Mouse (Mus musculus) forebrain, embryonic 12.5 days (tissue): Measurements from ENCODE around the gene Slc16a10. TPM values are rescaled to one million over a fixed set of nuclear protein-coding genes. Genes with fewer than 3 reads are reported as not detected.

ENCODE experiments used
- ATAC-seq: fragments of 200-750 bp; cut with Nextera tagmentation; 2 replicates; pipeline ENCODE4 v1.8.0; 2017; ENCODE audit warnings: moderate TSS enrichment; ENCODE audit not compliant: low FRiP score
- H3K27ac ChIP-seq: fragments of 300-500 bp; sonication (generic); 2 replicates; pipeline ENCODE4 v1.5.1; 2016; ENCODE audit warnings: mild to moderate bottlenecking
- H3K27me3 ChIP-seq: fragments of 300-500 bp; sonication (generic); 2 replicates; pipeline ENCODE4 v1.6.1; 2016; ENCODE audit warnings: mild to moderate bottlenecking
- H3K36me3 ChIP-seq: fragments of 300-500 bp; sonication (generic); replicated peaks from 2 replicates; pipeline ENCODE4 v1.6.1; 2016; ENCODE audit warnings: mild to moderate bottlenecking
- H3K4me1 ChIP-seq: fragments of 300-500 bp; sonication (generic); 2 replicates; pipeline ENCODE4 v1.6.1; 2016
- H3K4me2 ChIP-seq: fragments of 300-500 bp; sonication (generic); 2 replicates; pipeline ENCODE4 v1.6.1; 2016; ENCODE audit warnings: mild to moderate bottlenecking, moderate library complexity
- H3K4me3 ChIP-seq: fragments of 300-500 bp; sonication (generic); replicated peaks from 2 replicates; pipeline ENCODE4 v1.5.1; 2016; ENCODE audit warnings: mild to moderate bottlenecking
- H3K9ac ChIP-seq: fragments of 300-500 bp; sonication (generic); 2 replicates; pipeline ENCODE4 v1.6.1; 2016; ENCODE audit warnings: mild to moderate bottlenecking
- H3K9me3 ChIP-seq: fragments of 300-500 bp; sonication (generic); 2 replicates; pipeline ENCODE4 v1.6.1; 2016
- WGBS: fragments of 180-500 bp; shearing (Covaris S2); methylation state at CpG from one replicate; pipeline ENCODE4 v1.1.7; 2016; 5-methylcytosine and 5-hydroxymethylcytosine counted together
- polyA plus RNA-seq: library from polyadenylated mRNA; unstranded; fragments of >200 nt; fragmentation: Nextera tagmentation; extraction: Ambion mirVana; gene quantifications from 2 replicates; pipeline ENCODE4 v1.2.1, GENCODE M21; 2016

Slc16a10 gene
- polyA plus RNA-seq, 1 experiment from 2014 or later: 8.7 TPM

DNA sequence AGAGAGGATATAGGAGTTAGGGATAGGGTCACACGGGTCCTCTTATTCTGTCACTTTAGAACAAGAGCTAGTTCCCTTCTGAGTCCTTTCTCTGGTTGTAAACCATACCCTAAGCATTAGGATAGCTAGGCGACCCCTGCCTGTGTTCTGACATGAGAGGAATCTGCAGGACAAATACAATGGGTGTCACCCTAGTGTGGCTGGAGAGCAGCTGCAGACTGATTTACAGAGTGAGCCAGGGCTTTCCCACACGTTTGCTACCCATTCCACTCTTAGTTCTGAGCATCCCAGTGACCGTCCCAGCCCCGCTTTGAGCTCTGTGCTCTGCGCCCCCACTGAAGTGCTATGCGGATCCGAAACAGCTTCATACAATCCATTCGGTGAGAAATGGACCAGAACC is 71.4 kb downstream of the Slc16a10 start:
- no peaks in the 10 kb centered on the region for H3K27me3 ChIP-seq
- H3K36me3 ChIP-seq: no peaks in the 10 kb centered on the region
- ATAC-seq: no peak
- H3K9ac ChIP-seq: no peak overlapping the region
- H3K4me1 ChIP-seq: no peaks in the 10 kb centered on the region
- H3K27ac ChIP-seq: no peak overlapping the region
- H3K4me2 ChIP-seq: no peak overlapping the region
- no peaks in the 10 kb centered on the region for H3K9me3 ChIP-seq
- H3K4me3 ChIP-seq: no peak overlapping the region
- 75% methylated on average over 9 of the region's 9 CpGs for WGBS

DNA sequence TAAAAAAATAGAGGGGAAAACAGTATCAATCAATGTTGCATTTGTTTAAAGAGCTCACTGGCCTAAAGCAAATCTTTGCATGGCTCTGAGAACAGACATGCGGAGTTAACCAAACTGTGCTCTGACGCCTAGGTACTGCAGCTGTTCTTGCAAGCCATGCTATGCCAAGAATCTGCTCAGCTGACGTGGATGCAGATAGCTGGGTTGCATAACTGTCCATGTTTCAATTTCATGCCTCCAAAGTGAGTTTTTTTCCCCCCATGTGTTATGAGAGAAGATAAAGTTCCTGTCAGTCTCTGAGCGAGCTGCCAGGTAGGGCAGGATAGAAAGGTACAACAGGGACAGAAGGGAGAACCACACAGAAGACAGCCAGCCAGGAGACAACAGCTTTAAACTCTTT is 72.8 kb downstream of the Slc16a10 start:
- H3K4me1 ChIP-seq: peaks cover 4% of the 10 kb centered on the region; the same call in 1 of the 2 replicates
- H3K4me3 ChIP-seq: no peak overlapping the region
- H3K9me3 ChIP-seq: no peaks in the 10 kb centered on the region
- ATAC-seq: no peak
- H3K9ac ChIP-seq: no peak overlapping the region
- WGBS: 65% methylated on average over 4 of the region's 4 CpGs
- H3K27ac ChIP-seq: no peak overlapping the region
- H3K27me3 ChIP-seq: no peaks in the 10 kb centered on the region
- H3K4me2 ChIP-seq: no peak overlapping the region
- no peaks in the 10 kb centered on the region for H3K36me3 ChIP-seq

DNA sequence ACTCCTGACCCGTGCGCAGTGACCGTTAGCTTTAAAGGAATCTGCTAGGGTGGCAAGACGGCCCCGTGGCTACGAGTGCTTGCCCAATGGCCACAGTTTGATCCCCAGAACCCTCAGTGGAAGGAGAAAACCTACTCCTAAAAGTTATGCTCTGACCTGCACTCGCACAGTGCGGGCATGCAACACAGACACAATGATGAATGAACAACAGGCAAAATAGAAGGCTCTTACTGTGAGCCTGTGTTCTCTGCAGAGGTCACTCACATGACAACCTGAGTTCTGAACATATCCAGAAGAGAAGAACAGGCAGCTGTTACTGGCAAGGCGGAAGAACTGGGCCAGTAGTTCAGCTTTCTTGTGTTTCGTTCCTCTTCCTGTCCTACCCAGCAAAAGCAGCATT is 73.5 kb downstream of the Slc16a10 start:
- ATAC-seq: no peak
- Histone ChIP-seq H3K4me2 (no peak overlapping the region), H3K4me1 (peaks cover 4% of the 10 kb centered on the region; the same call in 1 of the 2 replicates), H3K9me3 (no peaks in the 10 kb centered on the region), H3K27ac (no peak overlapping the region), H3K4me3 (no peak overlapping the region), H3K9ac (no peak overlapping the region), H3K36me3 (no peaks in the 10 kb centered on the region), H3K27me3 (no peaks in the 10 kb centered on the region)
- 85% methylated on average over 10 of the region's 10 CpGs for WGBS

DNA sequence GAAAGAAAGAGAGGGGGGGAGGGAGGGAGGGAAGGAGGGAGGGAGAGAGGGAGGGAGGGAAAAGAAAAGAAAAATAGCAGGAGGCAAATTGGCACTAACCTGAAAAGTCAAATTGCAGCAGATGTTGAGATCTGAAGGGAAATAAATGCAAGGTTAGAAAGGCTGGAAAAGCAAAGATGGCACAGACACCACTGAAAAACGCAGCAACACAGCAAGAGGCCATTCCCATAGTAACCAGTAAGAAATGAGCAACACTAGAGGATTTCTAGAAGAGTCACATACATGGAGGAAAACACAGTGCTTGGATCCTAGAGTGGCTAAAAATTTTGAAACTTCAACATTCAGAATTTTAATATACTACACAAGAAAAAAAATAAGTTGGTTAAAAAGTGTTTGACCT is 74.5 kb downstream of the Slc16a10 start:
- Histone ChIP-seq H3K36me3 (no peaks in the 10 kb centered on the region), H3K27ac (no peak overlapping the region), H3K9ac (no peak overlapping the region), H3K4me2 (no peak overlapping the region), H3K4me3 (no peak overlapping the region), H3K27me3 (no peaks in the 10 kb centered on the region), H3K4me1 (peaks cover 4% of the 10 kb centered on the region; the same call in 1 of the 2 replicates), H3K9me3 (no peaks in the 10 kb centered on the region)
- 7% methylated on average over 1 of the region's 1 CpGs for WGBS
- no peak for ATAC-seq

DNA sequence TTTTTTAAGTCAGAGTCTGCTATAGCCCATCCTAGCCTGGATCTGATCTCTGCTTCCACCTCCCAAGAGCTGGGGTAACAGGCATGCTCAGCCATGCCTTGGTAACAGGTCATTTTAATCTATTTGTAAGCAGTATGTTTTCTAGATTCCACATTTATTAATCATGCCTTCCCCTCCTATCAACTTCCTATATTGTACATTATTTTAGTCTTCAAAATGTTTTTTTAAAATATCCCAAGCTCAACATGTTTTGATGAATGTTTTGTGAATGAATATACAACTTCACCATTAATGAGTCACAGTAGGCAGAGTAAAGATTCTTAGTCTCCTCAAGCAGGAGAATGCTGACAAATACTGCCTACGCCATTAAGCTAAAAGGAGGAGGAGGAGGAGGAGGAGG is 75.0 kb downstream of the Slc16a10 start:
- H3K36me3 ChIP-seq: no peaks in the 10 kb centered on the region
- H3K27me3 ChIP-seq: no peaks in the 10 kb centered on the region
- WGBS: 33% methylated on average over 1 of the region's 1 CpGs
- H3K27ac ChIP-seq: no peak overlapping the region
- H3K4me2 ChIP-seq: no peak overlapping the region
- no peaks in the 10 kb centered on the region for H3K9me3 ChIP-seq
- no peak overlapping the region for H3K4me3 ChIP-seq
- peaks cover 4% of the 10 kb centered on the region; the same call in 1 of the 2 replicates for H3K4me1 ChIP-seq
- no peak overlapping the region for H3K9ac ChIP-seq
- no peak for ATAC-seq

DNA sequence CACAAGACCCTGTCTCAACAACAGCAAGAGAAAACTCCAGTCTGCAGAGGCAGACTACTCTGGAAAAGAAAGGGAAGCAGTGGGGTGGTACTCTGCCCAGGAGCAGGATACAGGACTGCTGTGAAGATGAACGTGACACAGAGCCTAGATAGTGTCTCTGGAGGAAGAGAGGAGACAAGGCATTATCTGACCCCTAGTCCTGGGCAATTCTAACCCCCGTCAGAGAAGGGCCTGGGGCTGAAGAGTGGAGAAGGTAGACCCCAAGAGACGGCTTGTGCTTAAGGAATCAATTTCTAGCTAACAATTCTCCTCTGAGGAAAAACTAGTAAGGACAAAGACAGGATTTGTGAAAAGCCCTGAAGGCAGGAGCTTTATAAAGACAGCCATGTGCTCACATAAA is 76.7 kb downstream of the Slc16a10 start:
- 0 out of 2 replicates have a peak, but pooled peaks have one; percentile 3 for ATAC-seq
- Histone ChIP-seq H3K9ac (no peak overlapping the region), H3K4me2 (no peak overlapping the region), H3K4me3 (no peak overlapping the region), H3K9me3 (no peaks in the 10 kb centered on the region), H3K36me3 (no peaks in the 10 kb centered on the region), H3K27me3 (no peaks in the 10 kb centered on the region), H3K27ac (no peak overlapping the region), H3K4me1 (peaks cover 4% of the 10 kb centered on the region; the same call in 1 of the 2 replicates)
- WGBS: 18% methylated on average over 3 of the region's 3 CpGs

DNA sequence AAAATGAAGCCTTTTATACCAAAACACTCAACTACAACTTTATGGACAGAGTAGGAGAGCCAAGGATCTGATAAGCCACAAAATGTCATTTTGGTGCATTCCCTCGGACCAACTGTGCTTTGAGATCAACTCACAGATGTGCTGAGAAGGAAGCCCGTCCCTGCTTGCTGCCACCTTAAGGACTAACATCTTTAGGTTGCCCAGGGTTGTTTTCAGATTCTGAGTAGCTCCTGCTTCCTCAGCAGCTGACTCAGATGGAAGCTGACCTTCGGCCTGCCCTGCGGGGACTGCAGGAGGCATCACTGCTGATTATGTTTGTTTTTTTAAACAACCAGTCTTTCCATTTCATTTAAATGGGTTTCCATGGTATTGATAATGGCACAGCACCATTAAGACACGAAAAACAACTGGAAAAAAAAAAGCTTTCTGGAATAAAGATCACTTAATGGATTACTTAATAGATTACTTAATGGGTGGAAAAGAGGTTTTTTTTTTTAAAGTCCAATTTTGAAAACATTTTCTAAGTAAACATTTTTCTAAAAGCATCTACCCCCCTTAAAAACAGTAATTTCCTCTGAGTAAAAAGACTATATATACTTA is 78.7 kb downstream of the Slc16a10 start:
- no peak overlapping the region for H3K27ac ChIP-seq
- ATAC-seq: no peak
- H3K36me3 ChIP-seq: no peaks in the 10 kb centered on the region
- no peak overlapping the region for H3K4me2 ChIP-seq
- H3K27me3 ChIP-seq: no peaks in the 10 kb centered on the region
- WGBS: 39% methylated on average over 5 of the region's 5 CpGs
- H3K4me1 ChIP-seq: peaks cover 9% of the 10 kb centered on the region; the same call in 1 of the 2 replicates
- no peaks in the 10 kb centered on the region for H3K9me3 ChIP-seq
- no peak overlapping the region for H3K9ac ChIP-seq
- no peak overlapping the region for H3K4me3 ChIP-seq

DNA sequence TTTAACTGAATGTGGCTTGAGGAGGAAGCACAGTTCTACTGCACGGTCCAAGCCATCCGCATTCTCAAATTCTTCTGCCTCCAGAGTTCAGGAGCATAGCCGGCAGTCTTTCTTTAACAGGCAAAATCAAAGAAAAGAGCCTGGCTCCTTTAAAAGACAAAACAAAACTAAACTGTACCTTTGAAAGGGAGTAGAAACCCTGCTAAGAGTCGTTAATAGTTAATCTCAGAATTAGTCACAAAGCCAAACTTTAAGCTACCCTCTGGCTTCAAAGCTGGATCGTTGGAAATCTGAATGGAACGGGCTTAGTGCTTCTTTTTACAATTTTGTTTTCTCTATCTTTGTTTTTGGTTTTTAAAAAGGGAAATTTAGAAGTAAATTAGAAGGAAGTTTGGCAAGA is 79.2 kb downstream of the Slc16a10 start:
- no peak overlapping the region for H3K9ac ChIP-seq
- H3K4me2 ChIP-seq: no peak overlapping the region
- no peak overlapping the region for H3K4me3 ChIP-seq
- 27% methylated on average over 6 of the region's 6 CpGs for WGBS
- H3K27me3 ChIP-seq: no peaks in the 10 kb centered on the region
- H3K27ac ChIP-seq: no peak overlapping the region
- peaks cover 9% of the 10 kb centered on the region; the same call in 1 of the 2 replicates for H3K4me1 ChIP-seq
- no peak for ATAC-seq
- no peaks in the 10 kb centered on the region for H3K9me3 ChIP-seq
- H3K36me3 ChIP-seq: no peaks in the 10 kb centered on the region

DNA sequence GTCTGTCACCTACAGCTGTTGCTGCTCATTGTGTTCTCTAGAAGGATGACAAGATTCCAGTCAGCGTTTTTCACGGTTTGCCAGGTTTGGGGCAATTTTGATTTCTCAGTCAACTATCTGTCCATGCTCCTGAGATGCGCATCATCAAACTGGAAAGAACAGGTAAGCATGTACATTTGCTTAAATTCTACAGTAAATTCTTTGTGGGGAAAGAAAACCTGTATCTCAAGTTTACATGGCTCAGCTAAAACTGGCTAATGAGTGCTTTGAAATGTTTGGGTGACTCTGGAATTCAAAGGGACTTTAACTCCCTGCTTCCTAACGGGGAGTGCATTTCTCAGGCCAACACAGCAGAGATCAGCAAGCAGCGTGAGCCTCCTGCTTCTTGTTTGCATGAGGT is 80.1 kb downstream of the Slc16a10 start:
- H3K36me3 ChIP-seq: no peaks in the 10 kb centered on the region
- no peak for ATAC-seq
- H3K4me1 ChIP-seq: peaks cover 9% of the 10 kb centered on the region; the same call in 1 of the 2 replicates
- H3K9me3 ChIP-seq: no peaks in the 10 kb centered on the region
- no peaks in the 10 kb centered on the region for H3K27me3 ChIP-seq
- H3K4me2 ChIP-seq: no peak overlapping the region
- WGBS: 77% methylated on average over 5 of the region's 5 CpGs
- H3K27ac ChIP-seq: no peak overlapping the region
- no peak overlapping the region for H3K9ac ChIP-seq
- H3K4me3 ChIP-seq: no peak overlapping the region

DNA sequence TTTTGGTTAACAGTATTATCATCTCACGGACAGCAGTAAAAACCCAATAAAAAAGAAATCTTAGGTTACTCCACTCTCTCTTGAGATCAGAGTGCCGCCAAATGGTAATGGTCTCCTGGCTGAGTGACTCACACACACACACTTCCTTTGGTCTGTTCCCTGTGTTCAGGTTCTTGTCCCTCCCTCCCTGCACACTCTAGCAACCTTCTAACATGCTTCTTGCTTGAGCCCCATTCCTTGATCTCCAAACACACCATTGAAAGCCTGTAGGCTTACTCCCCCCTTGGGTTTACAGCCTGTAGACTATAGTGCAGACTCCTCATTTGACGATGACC is 83.3 kb downstream of the Slc16a10 start:
- no peaks in the 10 kb centered on the region for H3K27me3 ChIP-seq
- H3K27ac ChIP-seq: no peak overlapping the region
- H3K4me3 ChIP-seq: no peak overlapping the region
- ATAC-seq: no peak
- H3K4me2 ChIP-seq: no peak overlapping the region
- 0 out of 2 replicates have a peak, but pooled peaks cover 4% of the 10 kb centered on the region for H3K4me1 ChIP-seq
- WGBS: 88% methylated on average over 3 of the region's 3 CpGs
- no peaks in the 10 kb centered on the region for H3K9me3 ChIP-seq
- no peaks in the 10 kb centered on the region for H3K36me3 ChIP-seq
- H3K9ac ChIP-seq: no peak overlapping the region

DNA sequence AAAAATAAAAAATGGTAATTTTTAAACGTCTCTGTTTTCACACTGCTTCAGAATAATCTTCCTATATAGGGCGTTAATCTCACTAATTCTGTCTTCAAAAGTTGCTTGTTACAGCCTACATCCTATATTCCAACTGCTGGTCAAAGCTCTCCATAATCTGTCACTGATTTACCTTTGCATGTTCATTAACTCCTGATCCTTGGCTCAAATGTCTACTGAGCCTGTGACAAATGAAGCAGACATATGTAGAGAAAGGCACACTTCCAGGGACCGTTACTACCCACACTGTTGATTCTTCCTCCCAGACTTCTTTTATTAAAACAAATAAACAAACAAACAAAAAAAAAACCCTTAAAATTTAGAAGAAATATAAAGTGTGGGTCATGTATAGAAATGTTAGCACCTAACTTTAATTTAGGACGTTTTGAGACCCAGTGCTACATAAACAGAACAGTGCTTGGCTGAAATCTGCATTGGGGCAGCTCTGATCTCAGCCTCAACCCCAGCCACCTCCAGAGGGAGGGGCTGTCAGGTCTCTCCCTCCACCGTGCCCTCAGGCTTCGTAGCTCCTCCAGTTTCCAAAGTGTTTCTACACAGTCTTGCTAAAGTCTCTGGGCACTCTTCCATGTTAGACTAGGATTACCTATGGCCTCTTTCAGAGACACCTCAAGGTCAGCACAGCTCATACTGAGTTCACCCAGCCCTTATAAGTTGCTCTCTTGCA is 83.8 kb downstream of the Slc16a10 start:
- ATAC-seq: no peak
- no peaks in the 10 kb centered on the region for H3K27me3 ChIP-seq
- H3K36me3 ChIP-seq: no peaks in the 10 kb centered on the region
- H3K9ac ChIP-seq: no peak overlapping the region
- H3K4me2 ChIP-seq: no peak overlapping the region
- no peak overlapping the region for H3K27ac ChIP-seq
- H3K9me3 ChIP-seq: no peaks in the 10 kb centered on the region
- H3K4me3 ChIP-seq: no peak overlapping the region
- H3K4me1 ChIP-seq: 0 out of 2 replicates have a peak, but pooled peaks cover 4% of the 10 kb centered on the region
- WGBS: 68% methylated on average over 6 of the region's 6 CpGs

DNA sequence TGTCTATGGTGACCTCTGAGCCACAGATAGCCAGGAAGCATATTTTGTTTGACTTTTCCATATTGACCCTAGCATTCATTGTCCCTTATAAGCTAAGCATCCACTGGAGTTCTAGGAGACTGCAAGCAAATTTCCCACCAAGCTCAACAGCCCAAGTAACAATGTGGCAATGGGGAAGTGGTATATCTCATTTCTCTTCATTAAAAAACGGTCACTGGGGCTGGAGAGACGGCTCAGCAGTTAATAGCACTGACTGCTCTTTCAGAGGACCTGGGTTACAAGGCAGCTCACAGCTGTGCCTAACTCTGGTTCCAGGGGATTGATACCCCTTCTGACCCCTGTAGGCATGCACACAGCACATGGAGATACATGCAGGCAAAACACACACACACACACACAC is 84.4 kb downstream of the Slc16a10 start:
- Histone ChIP-seq H3K36me3 (no peaks in the 10 kb centered on the region), H3K4me2 (no peak overlapping the region), H3K27me3 (no peaks in the 10 kb centered on the region), H3K4me1 (0 out of 2 replicates have a peak, but pooled peaks cover 4% of the 10 kb centered on the region), H3K9me3 (no peaks in the 10 kb centered on the region), H3K4me3 (no peak overlapping the region), H3K27ac (no peak overlapping the region), H3K9ac (no peak overlapping the region)
- WGBS: 62% methylated on average over 2 of the region's 2 CpGs
- ATAC-seq: no peak

DNA sequence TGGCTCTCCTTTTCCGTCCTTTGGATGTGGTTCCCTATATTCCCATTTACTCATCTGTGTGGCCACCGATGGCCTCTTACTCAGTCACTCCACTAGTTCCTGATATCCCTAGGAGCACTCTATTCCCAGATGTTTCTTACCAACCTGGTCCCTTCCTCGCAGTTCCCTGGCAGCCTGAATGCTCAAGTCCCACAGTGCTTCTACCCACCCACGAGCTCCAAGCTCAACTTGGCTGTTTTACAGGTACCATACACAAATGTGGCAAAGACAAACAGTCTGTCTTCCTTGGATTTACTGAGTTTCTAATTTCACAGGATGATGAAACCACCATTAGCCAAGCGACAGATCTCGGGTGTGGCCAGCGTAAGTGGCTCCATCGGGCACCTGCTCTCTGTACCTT is 87.6 kb downstream of the Slc16a10 start:
- H3K4me3 ChIP-seq: no peak overlapping the region
- no peaks in the 10 kb centered on the region for H3K27me3 ChIP-seq
- no peak overlapping the region for H3K4me2 ChIP-seq
- H3K36me3 ChIP-seq: no peaks in the 10 kb centered on the region
- no peak overlapping the region for H3K9ac ChIP-seq
- 91% methylated on average over 8 of the region's 8 CpGs for WGBS
- H3K9me3 ChIP-seq: no peaks in the 10 kb centered on the region
- H3K27ac ChIP-seq: no peak overlapping the region
- ATAC-seq: no peak
- 0 out of 2 replicates have a peak, but pooled peaks cover 4% of the 10 kb centered on the region for H3K4me1 ChIP-seq
